8 mouse cellular contexts compared by ENCODE assay signal in the genomic region with DNA sequence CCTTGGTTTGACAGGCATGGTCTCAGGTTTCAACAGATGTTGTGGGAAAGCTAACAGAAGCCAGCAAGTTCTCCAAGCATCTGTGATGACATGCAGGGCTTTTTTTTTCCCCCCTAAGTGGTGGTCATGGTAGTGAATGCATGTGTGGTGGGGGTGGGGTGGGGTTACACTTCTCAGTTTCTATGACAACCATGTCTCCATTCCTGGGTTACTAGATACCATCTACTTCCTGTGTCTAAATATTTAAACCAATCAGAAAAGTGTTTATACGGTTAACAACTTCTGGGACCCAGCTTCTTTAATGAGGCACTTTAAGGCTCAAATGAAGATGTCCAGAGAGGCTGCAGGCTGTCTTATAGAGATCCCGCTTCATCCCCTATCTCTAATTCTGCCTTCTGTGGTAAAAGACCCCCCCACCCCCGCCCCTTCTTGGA. TPM values are rescaled to one million over a fixed set of nuclear protein-coding genes. Genes with fewer than 3 reads are reported as not detected.
DNase-seq lines count a peak whose midpoint lies in the region; ATAC-seq lines count a peak whose summit lies in the region.

No protein-coding gene starts in this region.

- peak overlapping the region; percentile 76 for H3K27ac ChIP-seq in lung, embryonic 16.5 days (ENCODE audit: low read length)
- peak overlapping the region; percentile 86 for H3K27ac ChIP-seq in embryonic facial prominence, embryonic 10.5 days (replicated peaks)
- 0 out of 2 replicates have a peak overlapping the region, but pooled peaks have one; percentile 26 for H3K27ac ChIP-seq in hindbrain, embryonic 16.5 days (ENCODE audit: low read depth, low read length)
- peak overlapping the region; percentile 25; the same call in 1 of the 2 replicates for H3K27ac ChIP-seq in midbrain, embryonic 13.5 days

- no peak overlapping the region for H3K9ac ChIP-seq in lung, embryonic 16.5 days (ENCODE audit: low read length)
- 0 out of 2 replicates have a peak overlapping the region, but pooled peaks have one; percentile 41 for H3K9ac ChIP-seq in hindbrain, embryonic 16.5 days (ENCODE audit: low read depth, low read length)
- H3K9ac ChIP-seq in midbrain, embryonic 13.5 days (replicated peaks), result peak overlapping the region; percentile 89; the same call in 1 of the 2 replicates

- peak overlapping the region; percentile 60 for H3K4me3 ChIP-seq in lung, embryonic 16.5 days (ENCODE audit: low read length)
- peak overlapping the region; percentile 79 for H3K4me3 ChIP-seq in embryonic facial prominence, embryonic 10.5 days
- H3K4me3 ChIP-seq in hindbrain, embryonic 16.5 days (ENCODE audit: low read length), result peak overlapping the region; percentile 94
- H3K4me3 ChIP-seq in midbrain, embryonic 13.5 days (replicated peaks), result peak overlapping the region; percentile 84

- DNase-seq in lung, postnatal 4 days, result no peak
- DNase-seq in embryonic facial prominence, embryonic 10.5 days (ENCODE audit: low spot score), result peak; percentile 78
- no peak for DNase-seq in frontal cortex, adult 2 months (ENCODE audit: extremely low spot score in 1 of 2, low spot score in 1 of 2)
- no peak for DNase-seq in cerebellum, adult 11-12 months
- DNase-seq in urinary bladder, adult 2 months (ENCODE audit: low spot score), result no peak

- peak overlapping the region; percentile 83 for H3K4me2 ChIP-seq in lung, embryonic 16.5 days (ENCODE audit: low read depth, low read length)
- peak overlapping the region; percentile 90 for H3K4me2 ChIP-seq in hindbrain, embryonic 16.5 days (ENCODE audit: low read length)
- H3K4me2 ChIP-seq in midbrain, embryonic 13.5 days (replicated peaks), result peak overlapping the region; percentile 59

- peaks cover 33% of the 10 kb centered on the region for H3K4me1 ChIP-seq in lung, embryonic 16.5 days (replicated peaks; ENCODE audit: control insufficient read depth, insufficient read depth, low read length)
- peaks cover 41% of the 10 kb centered on the region for H3K4me1 ChIP-seq in embryonic facial prominence, embryonic 10.5 days
- H3K4me1 ChIP-seq in hindbrain, embryonic 16.5 days (ENCODE audit: control insufficient read depth, insufficient read depth, low read depth, low read length), result peaks cover 16% of the 10 kb centered on the region
- H3K4me1 ChIP-seq in midbrain, embryonic 13.5 days (replicated peaks), result peaks cover 24% of the 10 kb centered on the region

- no peaks in the 10 kb centered on the region for H3K36me3 ChIP-seq in lung, embryonic 16.5 days (ENCODE audit: control insufficient read depth, insufficient read depth, low read length)
- no peaks in the 10 kb centered on the region; the same call in 1 of the 2 replicates for H3K36me3 ChIP-seq in embryonic facial prominence, embryonic 10.5 days (replicated peaks)
- no peaks in the 10 kb centered on the region for H3K36me3 ChIP-seq in hindbrain, embryonic 16.5 days (ENCODE audit: control insufficient read depth, insufficient read depth, low read length)
- no peaks in the 10 kb centered on the region; the same call in 1 of the 2 replicates for H3K36me3 ChIP-seq in midbrain, embryonic 13.5 days

- no peaks in the 10 kb centered on the region for H3K9me3 ChIP-seq in lung, embryonic 16.5 days (ENCODE audit: control insufficient read depth, low read length)
- H3K9me3 ChIP-seq in embryonic facial prominence, embryonic 10.5 days, result no peaks in the 10 kb centered on the region
- no peaks in the 10 kb centered on the region for H3K9me3 ChIP-seq in hindbrain, embryonic 16.5 days (ENCODE audit: control insufficient read depth, low read length)
- H3K9me3 ChIP-seq in midbrain, embryonic 13.5 days, result no peaks in the 10 kb centered on the region

- no peaks in the 10 kb centered on the region for H3K27me3 ChIP-seq in lung, embryonic 16.5 days (ENCODE audit: control insufficient read depth, insufficient read depth, low read depth, low read length)
- H3K27me3 ChIP-seq in embryonic facial prominence, embryonic 10.5 days (replicated peaks; ENCODE audit: low read depth, poor library complexity, severe bottlenecking), result 0 out of 2 replicates have a peak, but pooled peaks cover 5% of the 10 kb centered on the region
- no peaks in the 10 kb centered on the region for H3K27me3 ChIP-seq in hindbrain, embryonic 16.5 days (replicated peaks; ENCODE audit: control insufficient read depth, insufficient read depth, low read length)
- H3K27me3 ChIP-seq in midbrain, embryonic 13.5 days, result peaks cover 5% of the 10 kb centered on the region; the same call in 1 of the 2 replicates

- 14% methylated on average over 3 of the region's 3 CpGs for WGBS in lung, embryonic 16.5 days
- 31% methylated on average over 3 of the region's 3 CpGs for WGBS in embryonic facial prominence, embryonic 10.5 days
- WGBS in hindbrain, embryonic 16.5 days, result 16% methylated on average over 3 of the region's 3 CpGs
- 15% methylated on average over 3 of the region's 3 CpGs for WGBS in midbrain, embryonic 13.5 days

- peak; percentile 1; the same call in 1 of the 2 replicates for ATAC-seq in lung, embryonic 16.5 days (ENCODE audit: low read depth)
- no peak for ATAC-seq in hindbrain, embryonic 16.5 days
- ATAC-seq in midbrain, embryonic 13.5 days, result no peak

RNA-seq across cellular contexts. Expression of a gene that starts 2.0 kb away (rescaled TPM):
- polyA plus RNA-seq in lung, embryonic 16.5 days (2015; fragmentation: Nextera tagmentation; extraction: Ambion mirVana), result 60.4 and 60.8 TPM in 2 replicates
- 64.7 and 65.3 TPM in 2 replicates for polyA plus RNA-seq in embryonic facial prominence, embryonic 10.5 days (2016; fragmentation: Nextera tagmentation; extraction: Ambion mirVana)
- 60.5 and 70.7 TPM in 2 replicates for polyA plus RNA-seq in hindbrain, embryonic 16.5 days (2015; fragmentation: Nextera tagmentation; extraction: Ambion mirVana)
- 70.1 and 83.7 TPM in 2 replicates for polyA plus RNA-seq in midbrain, embryonic 13.5 days (2015; fragmentation: Nextera tagmentation; extraction: Ambion mirVana)
- 22.7 and 23.6 TPM in 2 replicates for polyA plus RNA-seq in frontal cortex, adult 2 months (2012; rRNA removed)
- polyA plus RNA-seq in urinary bladder, adult 2 months (2012; rRNA removed), result 23.4 and 31.7 TPM in 2 replicates

Comparison
In these comparisons a context has a peak if more than half of its experiments do, and no peak if none do; other contexts are left out.
1. H3K27ac ChIP-seq: peak in every context shown above with its lines; median percentile 86 in embryonic facial prominence, embryonic 10.5 days; 76 in lung, embryonic 16.5 days; 26 in hindbrain, embryonic 16.5 days; 25 in midbrain, embryonic 13.5 days.